Mouse (Mus musculus): ENCODE results near the gene St6galnac5. TPM values are rescaled to one million over a fixed set of nuclear protein-coding genes. Genes with fewer than 3 reads are reported as not detected.

Gene St6galnac5
- total RNA-seq (2018; cell fraction: chromatin; rRNA removed), result under 1 TPM in 2 of 26 experiments, not detected in 24; 0.17 to 0.25 TPM
- under 1 TPM in 16 of 26 experiments, not detected in 10; under 0.01 to 0.14 (median 0.04) TPM for total RNA-seq (2018; cell fraction: cytosol; rRNA removed)
- under 1 TPM in 5 of 26 experiments, not detected in 21; 0.10 to 0.96 (median 0.17) TPM for total RNA-seq (2018; cell fraction: nucleus; rRNA removed)
- polyA plus RNA-seq (2018), result 0.15 TPM in 1 of 3 replicates, not detected in the others

GRCm38 (mm10) chr3:152981988-152982387 lies at the start of gene St6galnac5:
TSS of gene St6galnac5 (minus strand) at chr3:152982246.
- H3K4me3 ChIP-seq (ENCODE audit: inconsistent target), result no peak within 1 kb of the TSS
- no peaks in the 10 kb centered on the region for H3K79me2 ChIP-seq (ENCODE audit: inconsistent target)
- no peak within 1 kb of the TSS for H3K27ac ChIP-seq
- no peaks in the 10 kb centered on the region for H3K36me3 ChIP-seq (ENCODE audit: inconsistent target)
- under 1% methylated on average over 17 of the region's 17 CpGs for WGBS (ENCODE audit: missing documents)

- Histone ChIP-seq H3K4me3 (ENCODE audit: inconsistent target) (no peak overlapping the region), H3K27ac (no peak overlapping the region), H3K79me2 (ENCODE audit: inconsistent target) (no peaks in the 10 kb centered on the region), H3K36me3 (ENCODE audit: inconsistent target) (no peaks in the 10 kb centered on the region)
- WGBS (ENCODE audit: missing documents), result 96% methylated on average over 3 of the region's 5 CpGs
Observed at GRCm38 (mm10) chr3:153030756-153031155, 48.7 kb upstream of the St6galnac5 start.

- Histone ChIP-seq H3K4me3 (ENCODE audit: inconsistent target) (no peak overlapping the region), H3K36me3 (ENCODE audit: inconsistent target) (no peaks in the 10 kb centered on the region)
- WGBS (ENCODE audit: missing documents), result 92% methylated on average over 11 of the region's 11 CpGs
Observed at GRCm38 (mm10) chr3:153024016-153024415, 42.0 kb upstream of the St6galnac5 start.

GRCm38 (mm10) chr3:153018051-153018450 lies 36.0 kb upstream of the St6galnac5 start:
- H3K36me3 ChIP-seq (ENCODE audit: inconsistent target), result no peaks in the 10 kb centered on the region
- no peaks in the 10 kb centered on the region for H3K79me2 ChIP-seq (ENCODE audit: inconsistent target)
- H3K4me3 ChIP-seq (ENCODE audit: inconsistent target), result no peak overlapping the region
- WGBS (ENCODE audit: missing documents), result 63% methylated on average over 10 of the region's 10 CpGs
- H3K27ac ChIP-seq, result no peak overlapping the region

More at GRCm38 (mm10) chr3:153024016-153024415, 42.0 kb upstream of the St6galnac5 start:
- H3K79me2 ChIP-seq (ENCODE audit: inconsistent target), result no peaks in the 10 kb centered on the region
- H3K27ac ChIP-seq, result no peak overlapping the region

GRCm38 (mm10) chr3:153016355-153016754 lies 34.3 kb upstream of the St6galnac5 start:
- H3K27ac ChIP-seq, result no peak overlapping the region
- no peak overlapping the region for H3K4me3 ChIP-seq (ENCODE audit: inconsistent target)
- WGBS (ENCODE audit: missing documents), result 21% methylated on average over 8 of the region's 8 CpGs
- no peaks in the 10 kb centered on the region for H3K36me3 ChIP-seq (ENCODE audit: inconsistent target)
- H3K79me2 ChIP-seq (ENCODE audit: inconsistent target), result no peaks in the 10 kb centered on the region

GRCm38 (mm10) chr3:153006893-153007292 lies 24.8 kb upstream of the St6galnac5 start:
- Histone ChIP-seq H3K27ac (no peak overlapping the region), H3K4me3 (ENCODE audit: inconsistent target) (no peak overlapping the region), H3K79me2 (ENCODE audit: inconsistent target) (no peaks in the 10 kb centered on the region), H3K36me3 (ENCODE audit: inconsistent target) (no peaks in the 10 kb centered on the region)
- WGBS (ENCODE audit: missing documents), result 89% methylated on average over 6 of the region's 6 CpGs

- 89% methylated on average over 5 of the region's 5 CpGs for WGBS (ENCODE audit: missing documents)
- Histone ChIP-seq H3K79me2 (ENCODE audit: inconsistent target) (no peaks in the 10 kb centered on the region), H3K36me3 (ENCODE audit: inconsistent target) (no peaks in the 10 kb centered on the region), H3K4me3 (ENCODE audit: inconsistent target) (no peak overlapping the region), H3K27ac (no peak overlapping the region)
Observed at GRCm38 (mm10) chr3:152998901-152999300, 16.9 kb upstream of the St6galnac5 start.

GRCm38 (mm10) chr3:152998106-152998505 lies 16.1 kb upstream of the St6galnac5 start:
- no peaks in the 10 kb centered on the region for H3K36me3 ChIP-seq (ENCODE audit: inconsistent target)
- WGBS (ENCODE audit: missing documents), result 71% methylated on average over 5 of the region's 5 CpGs
- H3K79me2 ChIP-seq (ENCODE audit: inconsistent target), result no peaks in the 10 kb centered on the region
- H3K27ac ChIP-seq, result no peak overlapping the region
- H3K4me3 ChIP-seq (ENCODE audit: inconsistent target), result no peak overlapping the region

- WGBS (ENCODE audit: missing documents), result 86% methylated on average over 5 of the region's 5 CpGs
Observed at GRCm38 (mm10) chr3:152993608-152994007, 11.6 kb upstream of the St6galnac5 start.

GRCm38 (mm10) chr3:152990787-152991186 lies 8.7 kb upstream of the St6galnac5 start:
- Histone ChIP-seq H3K36me3 (ENCODE audit: inconsistent target) (no peaks in the 10 kb centered on the region), H3K27ac (no peak overlapping the region), H3K4me3 (ENCODE audit: inconsistent target) (no peak overlapping the region), H3K79me2 (ENCODE audit: inconsistent target) (no peaks in the 10 kb centered on the region)
- WGBS (ENCODE audit: missing documents), result 93% methylated on average over 2 of the region's 2 CpGs

More at GRCm38 (mm10) chr3:152993608-152994007, 11.6 kb upstream of the St6galnac5 start:
- Histone ChIP-seq H3K27ac (no peak overlapping the region), H3K4me3 (ENCODE audit: inconsistent target) (no peak overlapping the region), H3K36me3 (ENCODE audit: inconsistent target) (no peaks in the 10 kb centered on the region), H3K79me2 (ENCODE audit: inconsistent target) (no peaks in the 10 kb centered on the region)

- WGBS (ENCODE audit: missing documents), result 2% methylated on average over 47 of the region's 47 CpGs
- Histone ChIP-seq H3K27ac (no peak overlapping the region), H3K79me2 (ENCODE audit: inconsistent target) (no peaks in the 10 kb centered on the region), H3K4me3 (ENCODE audit: inconsistent target) (no peak overlapping the region), H3K36me3 (ENCODE audit: inconsistent target) (no peaks in the 10 kb centered on the region)
Observed at GRCm38 (mm10) chr3:152980978-152981974, 770 bp downstream of the St6galnac5 start.

- Histone ChIP-seq H3K27ac (no peak overlapping the region), H3K36me3 (ENCODE audit: inconsistent target) (no peaks in the 10 kb centered on the region), H3K4me3 (ENCODE audit: inconsistent target) (no peak overlapping the region), H3K79me2 (ENCODE audit: inconsistent target) (no peaks in the 10 kb centered on the region)
- WGBS (ENCODE audit: missing documents), result 50% methylated on average over 6 of the region's 6 CpGs
Observed at GRCm38 (mm10) chr3:152980431-152980830, 1.6 kb downstream of the St6galnac5 start.

GRCm38 (mm10) chr3:152979481-152980092 lies 2.5 kb downstream of the St6galnac5 start:
- WGBS (ENCODE audit: missing documents), result 12% methylated on average over 11 of the region's 11 CpGs
- no peak overlapping the region for H3K4me3 ChIP-seq (ENCODE audit: inconsistent target)
- no peaks in the 10 kb centered on the region for H3K79me2 ChIP-seq (ENCODE audit: inconsistent target)

GRCm38 (mm10) chr3:152971373-152971772 lies 10.7 kb downstream of the St6galnac5 start:
- Histone ChIP-seq H3K36me3 (ENCODE audit: inconsistent target) (no peaks in the 10 kb centered on the region), H3K4me3 (ENCODE audit: inconsistent target) (no peak overlapping the region), H3K27ac (no peak overlapping the region), H3K79me2 (ENCODE audit: inconsistent target) (no peaks in the 10 kb centered on the region)
- WGBS (ENCODE audit: missing documents), result 93% methylated on average over 4 of the region's 4 CpGs

More at GRCm38 (mm10) chr3:152979481-152980092, 2.5 kb downstream of the St6galnac5 start:
- Histone ChIP-seq H3K27ac (no peak overlapping the region), H3K36me3 (ENCODE audit: inconsistent target) (no peaks in the 10 kb centered on the region)
